Mouse (Mus musculus): Measurements from ENCODE around the gene 4930402H24Rik.

4930402H24Rik gene

GRCm38 (mm10) chr2:130805146-130805545, 101.1 kb downstream of the 4930402H24Rik start:
- no peak for DNase-seq

DNA sequence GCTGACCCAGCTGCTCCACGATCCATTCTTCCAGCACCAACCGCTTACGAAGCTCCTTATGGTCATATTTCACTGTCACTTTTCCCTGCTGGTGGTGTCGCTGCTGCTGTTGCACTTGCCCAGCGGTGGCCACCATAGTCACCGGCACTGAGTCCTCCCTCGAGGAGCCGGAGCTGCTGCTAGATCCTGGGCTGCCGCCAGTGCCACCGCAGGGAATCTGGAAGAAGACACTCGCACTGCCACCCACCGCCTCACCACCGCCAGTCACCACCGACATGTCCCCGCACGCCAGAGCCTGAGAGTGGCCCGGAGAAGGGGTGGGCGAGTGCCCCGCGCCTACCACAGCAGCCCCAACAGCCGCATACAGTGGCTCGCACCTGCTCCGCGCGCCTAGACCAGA, 102.5 kb downstream of the 4930402H24Rik start:
- DNase-seq = no peak

- no peak for DNase-seq
These were observed 110.5 kb downstream of the 4930402H24Rik start for GRCm38 (mm10) chr2:130795731-130796130.

DNA sequence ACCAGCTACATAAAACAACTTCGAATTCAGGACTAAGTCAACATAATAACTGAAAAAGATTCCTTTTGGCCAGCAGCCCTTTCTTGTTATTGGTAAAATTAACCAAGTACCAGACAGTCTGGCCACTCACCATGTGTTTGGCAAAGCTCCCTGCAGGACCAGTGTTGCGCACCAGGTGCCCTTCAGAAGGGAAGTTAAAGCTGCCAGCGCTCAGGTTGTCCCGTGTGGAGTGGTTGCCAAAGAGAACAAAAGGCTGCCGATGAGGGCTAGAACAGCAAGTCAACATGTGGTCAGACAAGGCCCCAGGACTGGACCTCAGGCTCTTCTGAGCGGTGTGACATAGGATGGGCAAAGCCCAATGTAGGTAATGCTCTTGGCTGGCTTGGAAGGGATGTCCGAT, 114.5 kb downstream of the 4930402H24Rik start:
- DNase-seq = no peak

DNA sequence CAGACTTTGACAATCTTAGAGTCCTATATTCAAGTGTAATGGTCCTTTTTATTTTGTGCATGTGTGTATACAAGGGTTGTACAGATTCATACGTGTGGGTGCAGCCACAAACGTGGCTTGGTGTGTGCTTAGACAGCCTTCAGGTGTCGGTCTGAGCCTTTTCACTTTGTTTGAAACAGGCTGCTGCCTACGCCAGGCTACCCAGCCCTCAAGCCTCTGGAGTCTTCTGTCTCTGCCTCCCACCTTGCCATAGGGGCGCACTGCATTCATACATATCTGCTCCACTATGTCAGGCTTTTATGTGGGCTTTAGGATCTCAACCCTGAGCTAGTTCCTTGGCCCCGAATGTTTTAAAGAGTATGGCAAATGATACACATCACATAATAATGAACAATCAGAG, 116.6 kb downstream of the 4930402H24Rik start:
- no peak for DNase-seq

DNA sequence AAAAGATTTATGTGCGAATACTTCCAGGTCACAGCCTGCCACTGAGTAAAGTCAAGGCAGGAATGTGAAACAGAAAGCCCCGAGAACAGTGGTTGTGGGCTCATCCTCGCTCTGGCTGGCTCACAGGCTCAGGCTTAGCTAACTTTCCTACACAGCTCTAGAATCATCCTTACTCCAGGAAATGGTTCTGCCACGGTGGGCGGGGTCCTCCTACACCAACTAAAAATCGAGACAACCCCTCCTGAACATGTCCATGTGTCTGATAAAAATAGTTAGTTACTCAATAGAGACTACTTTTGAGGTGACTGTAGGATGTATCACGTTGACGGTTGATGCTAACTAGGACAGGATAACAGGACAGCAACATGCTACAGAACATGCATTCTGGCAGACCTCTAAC, 117.2 kb downstream of the 4930402H24Rik start:
- DNase-seq = no peak

GRCm38 (mm10) chr2:130784939-130785338, 121.3 kb downstream of the 4930402H24Rik start:
- no peak for DNase-seq

GRCm38 (mm10) chr2:130780615-130781303, 125.4 kb downstream of the 4930402H24Rik start:
- DNase-seq = no peak

GRCm38 (mm10) chr2:130779935-130780334, 126.3 kb downstream of the 4930402H24Rik start:
- no peak for DNase-seq

GRCm38 (mm10) chr2:130776610-130777009, 129.6 kb downstream of the 4930402H24Rik start:
- DNase-seq = peak; percentile 8 to 36

- DNase-seq = no peak
These were observed 138.7 kb downstream of the 4930402H24Rik start for GRCm38 (mm10) chr2:130767483-130767882.

GRCm38 (mm10) chr2:130765396-130765795, 140.8 kb downstream of the 4930402H24Rik start:
- DNase-seq = no peak

DNA sequence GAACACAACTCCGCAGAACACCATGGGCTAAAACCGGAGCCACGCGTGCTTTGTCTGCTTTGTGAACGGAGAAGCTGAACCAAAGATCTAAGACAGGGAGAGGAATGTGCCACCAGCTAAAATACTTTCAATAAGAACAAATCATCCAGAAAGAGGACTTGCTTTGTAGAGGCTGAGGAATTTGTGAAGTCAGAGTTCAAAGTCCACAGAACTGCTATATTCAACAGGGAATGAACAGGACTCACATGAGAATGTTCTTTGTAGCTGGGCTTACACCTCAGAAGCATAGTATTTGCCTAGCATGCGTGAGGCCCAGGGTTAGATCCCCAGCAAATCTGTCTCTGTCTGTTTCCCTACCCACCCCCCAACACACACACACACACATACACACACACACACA, 145.3 kb downstream of the 4930402H24Rik start:
- DNase-seq = no peak

- no peak for DNase-seq
These were observed 151.1 kb downstream of the 4930402H24Rik start for GRCm38 (mm10) chr2:130755061-130755607.

- DNase-seq = no peak
These were observed 151.6 kb downstream of the 4930402H24Rik start for GRCm38 (mm10) chr2:130754596-130754995.

- peak in 1 of 2 experiments; percentile 27 for DNase-seq
These were observed 155.8 kb downstream of the 4930402H24Rik start for GRCm38 (mm10) chr2:130750449-130750848.

DNA sequence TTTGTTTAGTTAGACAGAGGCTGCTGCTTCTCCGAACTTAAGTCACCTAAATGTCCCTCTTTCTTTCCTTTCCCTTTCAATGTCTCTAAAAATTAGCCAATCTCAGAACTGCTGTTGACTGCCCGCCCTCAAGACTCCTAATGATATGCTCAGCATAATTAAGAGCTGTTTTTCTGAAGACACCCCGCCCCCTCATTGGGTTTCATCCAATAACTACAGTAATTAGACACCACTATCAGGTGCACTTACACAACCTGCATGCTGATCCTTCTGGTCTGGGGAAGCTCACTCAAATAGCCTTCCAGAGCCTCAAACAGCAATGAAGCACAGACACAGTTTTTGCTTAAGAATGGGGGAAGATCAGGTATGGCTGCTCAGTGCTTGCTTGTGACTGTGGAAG, 156.5 kb downstream of the 4930402H24Rik start:
- DNase-seq = no peak

- no peak for DNase-seq
These were observed 162.6 kb downstream of the 4930402H24Rik start for GRCm38 (mm10) chr2:130743576-130743975.

DNA sequence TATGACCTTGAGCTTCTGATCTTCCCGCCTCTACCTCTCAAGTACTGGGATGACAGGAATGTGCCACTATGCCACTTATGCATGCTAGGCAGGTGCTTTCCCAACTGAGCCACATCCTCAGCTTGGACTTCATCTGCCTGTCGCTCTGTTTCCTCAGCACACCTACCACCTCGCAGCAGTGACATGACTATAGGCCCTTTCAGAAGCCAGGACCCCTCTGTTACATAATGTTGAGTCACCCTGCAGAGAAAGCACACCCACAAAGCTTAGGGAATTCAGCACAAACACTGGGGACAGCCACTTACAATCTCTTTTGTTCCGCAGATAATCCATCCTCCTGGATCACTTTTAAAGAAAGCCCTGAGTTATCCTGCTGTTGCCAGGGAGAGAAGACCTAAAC, 166.1 kb downstream of the 4930402H24Rik start:
- no peak for DNase-seq

- DNase-seq = no peak
These were observed 168.2 kb downstream of the 4930402H24Rik start for GRCm38 (mm10) chr2:130738019-130738418.

- DNase-seq = no peak
These were observed 170.9 kb downstream of the 4930402H24Rik start for GRCm38 (mm10) chr2:130735281-130735680.

DNA sequence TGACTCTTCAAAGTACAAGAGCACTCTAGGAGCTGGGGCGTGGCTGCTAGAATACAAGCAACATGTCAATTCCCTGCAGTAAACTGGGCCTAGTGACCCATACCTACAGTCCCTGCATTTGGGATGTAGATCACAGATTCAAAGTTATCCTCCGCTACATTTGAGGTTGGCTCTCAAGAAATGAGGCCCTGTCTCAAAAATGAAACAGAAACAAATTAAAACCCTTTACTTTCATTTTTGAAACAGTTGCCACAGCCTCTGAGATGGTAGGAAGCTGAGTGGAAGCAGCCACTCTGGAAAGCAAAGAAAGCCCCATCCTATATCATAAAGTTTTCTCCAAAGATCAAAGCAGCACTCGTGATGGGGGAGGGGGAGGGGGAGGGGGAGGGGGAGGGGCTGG, 172.8 kb downstream of the 4930402H24Rik start:
- DNase-seq = no peak

- DNase-seq = no peak
These were observed 174.4 kb downstream of the 4930402H24Rik start for GRCm38 (mm10) chr2:130731855-130732254.

GRCm38 (mm10) chr2:130730746-130731145, 175.5 kb downstream of the 4930402H24Rik start:
- DNase-seq = peak; percentile 25 to 32

All from lung, postnatal 4 days (tissue).